Mouse (Mus musculus): ENCODE data around the gene Pmel.

The Pmel gene

DNA sequence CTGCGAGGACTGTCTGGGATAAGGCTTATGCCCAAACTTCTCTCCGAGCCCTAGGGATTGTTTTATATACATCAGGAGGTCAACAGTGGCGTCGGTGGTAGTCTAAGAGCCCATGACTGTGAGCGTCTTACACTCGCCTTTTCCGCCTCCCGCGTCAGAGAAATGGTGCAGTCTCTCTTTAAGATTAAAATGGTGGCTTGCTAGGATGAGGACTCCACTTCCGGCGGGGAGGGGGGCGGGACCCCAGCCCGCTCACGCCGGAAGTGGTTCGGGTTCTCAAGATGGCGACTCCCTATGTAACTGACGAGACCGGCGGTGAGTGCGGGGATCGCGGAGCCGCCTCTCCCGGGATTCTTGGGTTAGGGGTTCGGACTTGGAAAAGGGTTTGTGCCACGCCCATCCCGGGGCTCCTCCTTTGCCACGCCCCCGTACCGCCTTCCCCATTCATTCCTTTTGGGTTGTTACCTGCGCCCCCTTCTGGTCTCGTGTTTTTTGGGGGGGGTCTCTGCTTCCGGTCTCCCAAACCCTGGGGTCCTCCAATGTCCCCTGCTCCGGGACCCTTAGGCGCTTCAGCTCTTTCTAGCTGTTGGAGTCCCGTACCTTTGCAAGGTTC, 44.4 kb downstream of the Pmel start:
- DNase-seq (ENCODE audit: low spot score in 2 of 2) = peak; percentile 64
